18 mouse cellular contexts compared by ENCODE assay signal in genomic region chr6:136162090-136162489, GRCm38 (mm10). TPM values are rescaled to one million over a fixed set of nuclear protein-coding genes. Genes with fewer than 3 reads are reported as not detected.
DNase-seq lines count a peak whose midpoint lies in the region; ATAC-seq and TF ChIP-seq lines count a peak whose summit lies in the region.
"Had no signal": no experiment of that assay in that cellular context is flagged by ENCODE, and none has a peak within 500 bp of the region (broad histone marks: within the 10 kb centered on the region; RNA-seq: fewer than 3 reads in every experiment).

No protein-coding gene starts in this region.

- H3K27ac ChIP-seq in left cerebral cortex, adult 2 months: peak overlapping the region; percentile 13; the same call in 1 of the 2 replicates
- no peak overlapping the region for H3K27ac ChIP-seq in hindbrain, embryonic 15.5 days (replicated peaks)
- no peak overlapping the region for H3K27ac ChIP-seq in neural tube, embryonic 15.5 days (replicated peaks)
- H3K27ac ChIP-seq: heart, embryonic 15.5 days; limb, embryonic 13.5 days; liver, embryonic 15.5 days had no signal

- H3K9ac ChIP-seq in hindbrain, embryonic 15.5 days: no peak overlapping the region
- peak overlapping the region; percentile 14; the same call in 1 of the 2 replicates for H3K9ac ChIP-seq in neural tube, embryonic 15.5 days (replicated peaks)
- H3K9ac ChIP-seq: heart, embryonic 15.5 days; limb, embryonic 13.5 days; liver, embryonic 15.5 days had no signal

- intact Hi-C loops in left cerebral cortex, adult 2 months (cut with DNase I): loop anchor here (10.0 kb wide), 1 partner anchor 117 kb away; no protein-coding TSS in a partner anchor
- intact Hi-C loops in left cerebral cortex, postnatal 36 days (cut with DNase I): no loop called here

- no peaks in the 10 kb centered on the region for H3K9me3 ChIP-seq in hindbrain, embryonic 15.5 days
- no peaks in the 10 kb centered on the region for H3K9me3 ChIP-seq in neural tube, embryonic 15.5 days (replicated peaks)
- H3K9me3 ChIP-seq: heart, embryonic 15.5 days; limb, embryonic 13.5 days; liver, embryonic 15.5 days had no signal

- DNase-seq in cerebellum, postnatal 4 days (ENCODE audit: low spot score in 2 of 2): no peak
- peak in 1 of 2 experiments; percentile 9 for DNase-seq in left cerebral cortex, adult 2 months (ENCODE audit: extremely low spot score in 1 of 2, low spot score in 2 of 2)
- no peak for DNase-seq in left cerebral cortex, postnatal 36 days (ENCODE audit: low spot score in 2 of 2)
- DNase-seq in kidney, adult 18-20 months: no peak
- DNase-seq in heart, adult 18-20 months: no peak
- DNase-seq: adrenal gland, postnatal 36 days; cerebellum, adult 11 months; lung, postnatal 14 days; right cerebral cortex, adult 18-20 months; spleen, adult 18-20 months had no signal

- 45% methylated on average over 11 of the region's 11 CpGs for WGBS in hindbrain, embryonic 15.5 days
- 26% methylated on average over 11 of the region's 11 CpGs for WGBS in neural tube, embryonic 15.5 days

- no peaks in the 10 kb centered on the region for H3K27me3 ChIP-seq in hindbrain, embryonic 15.5 days
- no peaks in the 10 kb centered on the region for H3K27me3 ChIP-seq in neural tube, embryonic 15.5 days (replicated peaks)
- H3K27me3 ChIP-seq: CH12.LX; heart, embryonic 15.5 days; limb, embryonic 13.5 days; liver, embryonic 15.5 days had no signal

- H3K4me1 ChIP-seq in hindbrain, embryonic 15.5 days (replicated peaks): peaks cover 57% of the 10 kb centered on the region
- H3K4me1 ChIP-seq in neural tube, embryonic 15.5 days: peaks cover 62% of the 10 kb centered on the region
- H3K4me1 ChIP-seq: heart, embryonic 15.5 days; limb, embryonic 13.5 days; liver, embryonic 15.5 days had no signal

- no peak for TF ChIP-seq CTCF in left cerebral cortex, adult 2 months (IDR thresholded peaks at IDR 0.05)

- H3K4me2 ChIP-seq in hindbrain, embryonic 15.5 days: peak overlapping the region; percentile 33
- H3K4me2 ChIP-seq in neural tube, embryonic 15.5 days: peak overlapping the region; percentile 48
- H3K4me2 ChIP-seq: heart, embryonic 15.5 days; limb, embryonic 13.5 days; liver, embryonic 15.5 days had no signal

- H3K4me3 ChIP-seq in left cerebral cortex, adult 2 months: peak overlapping the region; percentile 32
- H3K4me3 ChIP-seq in hindbrain, embryonic 15.5 days: 0 out of 2 replicates have a peak overlapping the region, but pooled peaks have one; percentile 1
- H3K4me3 ChIP-seq in neural tube, embryonic 15.5 days (replicated peaks): 0 out of 2 replicates have a peak overlapping the region, but pooled peaks have one; percentile 2
- H3K4me3 ChIP-seq: heart, embryonic 15.5 days; limb, embryonic 13.5 days; liver, embryonic 15.5 days had no signal

- ATAC-seq in cerebellum, adult (ENCODE audit: insufficient number of reproducible peaks, low FRiP score, low TSS enrichment): peak; percentile 37; the same call in 1 of the 2 replicates
- no peak for ATAC-seq in hindbrain, embryonic 15.5 days (ENCODE audit: low FRiP score, low read depth)
- no peak; the same call in 1 of the 2 replicates for ATAC-seq in neural tube, embryonic 15.5 days (ENCODE audit: low FRiP score)

- H3K36me3 ChIP-seq in hindbrain, embryonic 15.5 days: no peaks in the 10 kb centered on the region
- H3K36me3 ChIP-seq in neural tube, embryonic 15.5 days: no peaks in the 10 kb centered on the region
- H3K36me3 ChIP-seq: heart, embryonic 15.5 days; limb, embryonic 13.5 days; liver, embryonic 15.5 days had no signal

RNA-seq across cellular contexts. Expression of gene Grin2b, which starts 11.2 kb away (rescaled TPM):
- total RNA-seq in left cerebral cortex, adult 2 months (2021): 100 to 1,000 TPM; 300 to 306 TPM
- total RNA-seq in left cerebral cortex, postnatal 36 days (2021): 100 to 1,000 TPM; 248 to 335 TPM
- polyA plus RNA-seq in hindbrain, embryonic 15.5 days (2015; fragmentation: Nextera tagmentation; extraction: Ambion mirVana): 51.0 and 62.4 TPM in 2 replicates
- 63.0 and 82.8 TPM in 2 replicates for polyA plus RNA-seq in neural tube, embryonic 15.5 days (2015; fragmentation: Nextera tagmentation; extraction: Ambion mirVana)
- total RNA-seq in heart, adult 18-20 months (2021): under 1 TPM in 1 of 2 experiments, not detected in 1; under 0.01 TPM
- total RNA-seq: CH12.LX had no signal
- polyA plus RNA-seq: large intestine, adult 2 months; liver, embryonic 15.5 days had no signal

Comparison
In these comparisons a context has a peak if more than half of its experiments do, and no peak if none do; other contexts are left out.
1. RNA of gene Grin2b, which starts 11.2 kb away (total RNA-seq): 248 to 335 TPM in left cerebral cortex, postnatal 36 days and 300 to 306 TPM in left cerebral cortex, adult 2 months; under 0.01 TPM in heart, adult 18-20 months; every median in the first group is over 100 times any median in the second.
2. Peak in every context shown above with its lines, with median percentiles within 50 percentile points of each other: H3K4me3 ChIP-seq.